Mouse (Mus musculus): ENCODE results near the gene Bcr. TPM values are rescaled to one million over a fixed set of nuclear protein-coding genes. Genes with fewer than 3 reads are reported as not detected.

Gene Bcr
- total and polyA plus RNA-seq, 2 experiments from 2014 or later, result 10.1 to 61.4 TPM

GRCm38 (mm10) chr10:75166601-75167000, 106.2 kb downstream of the Bcr start:
- Histone ChIP-seq H3K4me1 (ENCODE audit: insufficient read depth, low read length) (no peaks in the 10 kb centered on the region), H3K27ac (no peak overlapping the region), H3K9me3 (ENCODE audit: low read length) (no peaks in the 10 kb centered on the region), H3K9ac (replicated peaks; ENCODE audit: low read length) (no peak overlapping the region), H3K4me3 (ENCODE audit: low read length) (no peak overlapping the region), H3K27me3 (ENCODE audit: insufficient read depth, low read length) (no peaks in the 10 kb centered on the region), H3K4me2 (ENCODE audit: low read depth, low read length) (no peak overlapping the region), H3K36me3 (ENCODE audit: insufficient read depth, low read length) (peaks cover 49% of the 10 kb centered on the region)
- WGBS, result 93% methylated on average over 4 of the region's 4 CpGs
- ATAC-seq (no peak), DNase-seq (ENCODE audit: low spot score) (no peak)
- TF ChIP-seq CTCF (IDR thresholded peaks at IDR 0.05; ENCODE audit: low read depth), result no peak

GRCm38 (mm10) chr10:75170207-75170850, 109.9 kb downstream of the Bcr start:
- ATAC-seq (peak; percentile 41; the same call in 1 of the 2 replicates), DNase-seq (ENCODE audit: low spot score) (no peak)
- TF ChIP-seq CTCF (IDR thresholded peaks at IDR 0.05; ENCODE audit: low read depth), result no peak
- no peaks in the 10 kb centered on the region for H3K9me3 ChIP-seq (ENCODE audit: low read length)
- H3K4me1 ChIP-seq (ENCODE audit: insufficient read depth, low read length), result no peaks in the 10 kb centered on the region
- H3K27ac ChIP-seq, result no peak overlapping the region
- H3K36me3 ChIP-seq (ENCODE audit: insufficient read depth, low read length), result peaks cover 43% of the 10 kb centered on the region
- WGBS, result 79% methylated on average over 12 of the region's 12 CpGs
- H3K9ac ChIP-seq (replicated peaks; ENCODE audit: low read length), result no peak overlapping the region
- no peaks in the 10 kb centered on the region for H3K27me3 ChIP-seq (ENCODE audit: insufficient read depth, low read length)
- H3K4me2 ChIP-seq (ENCODE audit: low read depth, low read length), result no peak overlapping the region
- H3K4me3 ChIP-seq (ENCODE audit: low read length), result no peak overlapping the region

GRCm38 (mm10) chr10:75173056-75173455, 112.7 kb downstream of the Bcr start:
- no peak for TF ChIP-seq CTCF (IDR thresholded peaks at IDR 0.05; ENCODE audit: low read depth)
- Histone ChIP-seq H3K4me3 (ENCODE audit: low read length) (no peak overlapping the region), H3K9me3 (ENCODE audit: low read length) (no peaks in the 10 kb centered on the region), H3K9ac (replicated peaks; ENCODE audit: low read length) (no peak overlapping the region), H3K4me2 (ENCODE audit: low read depth, low read length) (no peak overlapping the region), H3K27ac (peak overlapping the region; percentile 51), H3K4me1 (ENCODE audit: insufficient read depth, low read length) (no peaks in the 10 kb centered on the region), H3K27me3 (ENCODE audit: insufficient read depth, low read length) (no peaks in the 10 kb centered on the region), H3K36me3 (ENCODE audit: insufficient read depth, low read length) (peaks cover 49% of the 10 kb centered on the region)
- WGBS, result 62% methylated on average over 8 of the region's 8 CpGs
- no peak for DNase-seq (ENCODE audit: low spot score)
- ATAC-seq, result 0 out of 2 replicates have a peak, but pooled peaks have one; percentile 27

GRCm38 (mm10) chr10:75173712-75174111, 113.3 kb downstream of the Bcr start:
- no peak overlapping the region for H3K27ac ChIP-seq

GRCm38 (mm10) chr10:75176494-75176893, 116.1 kb downstream of the Bcr start:
- Histone ChIP-seq H3K4me3 (ENCODE audit: low read length) (no peak overlapping the region), H3K9me3 (ENCODE audit: low read length) (no peaks in the 10 kb centered on the region), H3K4me2 (ENCODE audit: low read depth, low read length) (no peak overlapping the region), H3K27ac (no peak overlapping the region), H3K4me1 (ENCODE audit: insufficient read depth, low read length) (no peaks in the 10 kb centered on the region), H3K9ac (replicated peaks; ENCODE audit: low read length) (no peak overlapping the region), H3K36me3 (ENCODE audit: insufficient read depth, low read length) (peaks cover 63% of the 10 kb centered on the region), H3K27me3 (ENCODE audit: insufficient read depth, low read length) (no peaks in the 10 kb centered on the region)
- no peak for DNase-seq (ENCODE audit: low spot score)
- no peak for ATAC-seq
- TF ChIP-seq CTCF (IDR thresholded peaks at IDR 0.05; ENCODE audit: low read depth), result no peak
- whole genome bisulfite sequencing, result 82% methylated on average over 8 of the region's 8 CpGs

More at GRCm38 (mm10) chr10:75173712-75174111, 113.3 kb downstream of the Bcr start:
- Histone ChIP-seq H3K4me2 (ENCODE audit: low read depth, low read length) (no peak overlapping the region), H3K27me3 (ENCODE audit: insufficient read depth, low read length) (no peaks in the 10 kb centered on the region), H3K9ac (replicated peaks; ENCODE audit: low read length) (no peak overlapping the region), H3K4me3 (ENCODE audit: low read length) (no peak overlapping the region), H3K36me3 (ENCODE audit: insufficient read depth, low read length) (peaks cover 50% of the 10 kb centered on the region), H3K9me3 (ENCODE audit: low read length) (no peaks in the 10 kb centered on the region), H3K4me1 (ENCODE audit: insufficient read depth, low read length) (no peaks in the 10 kb centered on the region)
- no peak for TF ChIP-seq CTCF (IDR thresholded peaks at IDR 0.05; ENCODE audit: low read depth)
- ATAC-seq (no peak), DNase-seq (ENCODE audit: low spot score) (no peak)
- WGBS, result 79% methylated on average over 12 of the region's 12 CpGs

- Histone ChIP-seq H3K27me3 (ENCODE audit: insufficient read depth, low read length) (no peaks in the 10 kb centered on the region), H3K9me3 (ENCODE audit: low read length) (no peaks in the 10 kb centered on the region), H3K9ac (replicated peaks; ENCODE audit: low read length) (no peak overlapping the region), H3K36me3 (ENCODE audit: insufficient read depth, low read length) (peaks cover 77% of the 10 kb centered on the region), H3K27ac (no peak overlapping the region), H3K4me3 (ENCODE audit: low read length) (no peak overlapping the region), H3K4me1 (ENCODE audit: insufficient read depth, low read length) (no peaks in the 10 kb centered on the region), H3K4me2 (ENCODE audit: low read depth, low read length) (no peak overlapping the region)
- ATAC-seq (no peak), DNase-seq (ENCODE audit: low spot score) (no peak)
- no peak for TF ChIP-seq CTCF (IDR thresholded peaks at IDR 0.05; ENCODE audit: low read depth)
- WGBS, result 90% methylated on average over 5 of the region's 5 CpGs
These were observed 118.5 kb downstream of the Bcr start for GRCm38 (mm10) chr10:75178911-75179310.

GRCm38 (mm10) chr10:75182151-75182774, 121.9 kb downstream of the Bcr start:
- 33% methylated on average over 14 of the region's 14 CpGs for WGBS
- Histone ChIP-seq H3K4me2 (ENCODE audit: low read depth, low read length) (no peak overlapping the region), H3K9me3 (ENCODE audit: low read length) (no peaks in the 10 kb centered on the region), H3K36me3 (ENCODE audit: insufficient read depth, low read length) (peaks cover 61% of the 10 kb centered on the region), H3K9ac (replicated peaks; ENCODE audit: low read length) (no peak overlapping the region), H3K27me3 (ENCODE audit: insufficient read depth, low read length) (no peaks in the 10 kb centered on the region), H3K4me3 (ENCODE audit: low read length) (no peak overlapping the region), H3K27ac (0 out of 2 replicates have a peak overlapping the region, but pooled peaks have one; percentile 7), H3K4me1 (ENCODE audit: insufficient read depth, low read length) (no peaks in the 10 kb centered on the region)
- DNase-seq (ENCODE audit: low spot score), result peak; percentile 80
- peak; percentile 77 for ATAC-seq
- TF ChIP-seq CTCF (IDR thresholded peaks at IDR 0.05; ENCODE audit: low read depth), result peak; percentile 91

Measured in hindbrain, postnatal 0 days (tissue).